Mouse (Mus musculus) heart, embryonic 10.5 days (tissue): Measurements from ENCODE around the gene Tfcp2. TPM values are rescaled to one million over a fixed set of nuclear protein-coding genes. Genes with fewer than 3 reads are reported as not detected.

Experiments used
- DNase-seq: peaks from one replicate; pipeline ENCODE4 v3.0.0-alpha.2; 2017; ENCODE audit warnings: low spot score
- H3K27ac ChIP-seq: fragments of 300-500 bp; sonication (generic); 2 replicates; pipeline ENCODE4 v1.5.1; 2016; ENCODE audit warnings: mild to moderate bottlenecking
- H3K27me3 ChIP-seq: fragments of 300-500 bp; sonication (generic); 2 replicates; pipeline ENCODE4 v1.6.1; 2016; ENCODE audit warnings: mild to moderate bottlenecking; ENCODE audit not compliant: poor library complexity, insufficient read depth, severe bottlenecking
- H3K36me3 ChIP-seq: fragments of 300-500 bp; sonication (generic); 2 replicates; pipeline ENCODE4 v1.6.1; 2016; ENCODE audit warnings: mild to moderate bottlenecking, moderate library complexity
- H3K4me1 ChIP-seq: fragments of 300-500 bp; sonication (generic); 2 replicates; pipeline ENCODE4 v1.6.1; 2016; ENCODE audit warnings: mild to moderate bottlenecking
- H3K4me3 ChIP-seq: fragments of 300-500 bp; sonication (generic); 2 replicates; pipeline ENCODE4 v1.5.1; 2016; ENCODE audit warnings: mild to moderate bottlenecking, moderate library complexity
- H3K9me3 ChIP-seq: fragments of 300-500 bp; sonication (generic); 2 replicates; pipeline ENCODE4 v1.6.1; 2016; ENCODE audit warnings: mild to moderate bottlenecking, moderate library complexity
- WGBS: fragments of 180-500 bp; shearing (Covaris S2); methylation state at CpG from one replicate; pipeline ENCODE4 v1.1.7; 2016; 5-methylcytosine and 5-hydroxymethylcytosine counted together
- polyA plus RNA-seq: library from polyadenylated mRNA; unstranded; fragments of >200 nt; fragmentation: Nextera tagmentation; extraction: Ambion mirVana; gene quantifications from 2 replicates; pipeline ENCODE4 v1.2.1, GENCODE M21; 2016

The Tfcp2 gene
- polyA plus RNA-seq, 1 experiment from 2014 or later: 22.4 TPM

DNA sequence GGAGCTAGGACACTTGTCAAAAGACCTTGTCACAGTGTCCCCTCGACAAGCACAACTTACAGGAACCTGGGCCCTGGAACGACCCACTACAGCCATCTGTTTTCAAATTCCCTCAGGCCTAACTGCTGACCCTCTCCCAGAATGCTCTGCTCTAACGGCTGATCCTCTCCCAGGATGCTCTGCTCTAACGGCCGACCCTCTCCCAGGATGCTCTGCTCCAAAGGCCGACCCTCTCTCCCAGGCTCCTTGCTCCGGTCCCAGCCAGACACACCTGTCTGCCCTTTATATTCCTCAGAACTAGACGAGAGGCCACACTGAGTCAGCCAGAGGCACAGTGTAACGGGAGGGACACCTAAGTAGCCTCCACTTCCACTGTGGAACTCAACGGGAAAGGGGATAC lies 28.3 kb upstream of the Tfcp2 start:
- no peak overlapping the region for H3K27ac ChIP-seq
- H3K36me3 ChIP-seq: 0 out of 2 replicates have a peak, but pooled peaks cover 4% of the 10 kb centered on the region
- no peaks in the 10 kb centered on the region for H3K9me3 ChIP-seq
- no peak overlapping the region for H3K4me3 ChIP-seq
- H3K27me3 ChIP-seq: peaks cover 39% of the 10 kb centered on the region
- no peak for DNase-seq
- H3K4me1 ChIP-seq: no peaks in the 10 kb centered on the region
- WGBS: 87% methylated on average over 10 of the region's 10 CpGs

GRCm38 (mm10) chr15:100577972-100578371 lies 26.2 kb upstream of the Tfcp2 start:
- Histone ChIP-seq H3K27me3 (peaks cover 28% of the 10 kb centered on the region), H3K36me3 (0 out of 2 replicates have a peak, but pooled peaks cover 4% of the 10 kb centered on the region), H3K4me1 (peaks cover 9% of the 10 kb centered on the region), H3K9me3 (no peaks in the 10 kb centered on the region), H3K27ac (no peak overlapping the region), H3K4me3 (no peak overlapping the region)
- 82% methylated on average over 16 of the region's 16 CpGs for WGBS
- no peak for DNase-seq

GRCm38 (mm10) chr15:100576810-100577209 lies 25.0 kb upstream of the Tfcp2 start:
- 0 out of 2 replicates have a peak, but pooled peaks cover 4% of the 10 kb centered on the region for H3K36me3 ChIP-seq
- H3K27me3 ChIP-seq: peaks cover 21% of the 10 kb centered on the region
- H3K27ac ChIP-seq: no peak overlapping the region
- no peak for DNase-seq
- 76% methylated on average over 6 of the region's 6 CpGs for WGBS
- H3K4me1 ChIP-seq: peaks cover 9% of the 10 kb centered on the region
- H3K4me3 ChIP-seq: no peak overlapping the region
- no peaks in the 10 kb centered on the region for H3K9me3 ChIP-seq

GRCm38 (mm10) chr15:100576392-100576791 lies 24.6 kb upstream of the Tfcp2 start:
- Histone ChIP-seq H3K36me3 (0 out of 2 replicates have a peak, but pooled peaks cover 4% of the 10 kb centered on the region), H3K27me3 (peaks cover 21% of the 10 kb centered on the region), H3K27ac (no peak overlapping the region), H3K4me1 (peaks cover 9% of the 10 kb centered on the region), H3K4me3 (no peak overlapping the region), H3K9me3 (no peaks in the 10 kb centered on the region)
- DNase-seq: no peak
- 80% methylated on average over 6 of the region's 6 CpGs for WGBS

- Histone ChIP-seq H3K4me3 (no peak overlapping the region), H3K36me3 (0 out of 2 replicates have a peak, but pooled peaks cover 4% of the 10 kb centered on the region), H3K9me3 (no peaks in the 10 kb centered on the region), H3K27me3 (peaks cover 21% of the 10 kb centered on the region), H3K4me1 (peaks cover 9% of the 10 kb centered on the region), H3K27ac (no peak overlapping the region)
- no peak for DNase-seq
- WGBS: 84% methylated on average over 12 of the region's 12 CpGs
Observed at GRCm38 (mm10) chr15:100575366-100575765, 23.6 kb upstream of the Tfcp2 start.

- no peak overlapping the region for H3K27ac ChIP-seq
- no peak overlapping the region for H3K4me3 ChIP-seq
- 0 out of 2 replicates have a peak, but pooled peaks cover 4% of the 10 kb centered on the region for H3K36me3 ChIP-seq
- DNase-seq: no peak
- H3K4me1 ChIP-seq: peaks cover 9% of the 10 kb centered on the region
- WGBS: 61% methylated on average over 2 of the region's 2 CpGs
- no peaks in the 10 kb centered on the region for H3K9me3 ChIP-seq
- peaks cover 21% of the 10 kb centered on the region for H3K27me3 ChIP-seq
Observed at GRCm38 (mm10) chr15:100574378-100574777, 22.6 kb upstream of the Tfcp2 start.

DNA sequence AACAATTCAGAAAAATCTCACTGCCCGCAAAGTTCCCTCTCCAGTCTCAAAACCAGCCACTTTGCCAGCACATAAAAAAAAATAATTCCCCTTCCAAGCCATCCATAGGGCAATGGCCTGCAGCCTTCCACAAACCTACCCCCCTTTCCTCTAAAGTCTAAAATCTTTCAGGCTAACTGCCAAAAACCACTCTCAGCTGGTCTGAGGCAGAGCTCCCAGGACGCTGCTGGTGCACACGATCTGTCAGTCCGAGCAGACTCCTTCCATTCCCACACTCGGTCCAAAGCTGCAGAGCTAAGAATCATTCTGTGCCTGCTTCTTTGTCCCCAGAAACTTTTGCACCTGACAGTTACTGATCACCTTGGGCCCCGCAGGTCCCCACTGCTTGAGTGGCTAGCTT lies 22.1 kb upstream of the Tfcp2 start:
- Histone ChIP-seq H3K27ac (peak overlapping the region; percentile 53; the same call in 1 of the 2 replicates), H3K9me3 (no peaks in the 10 kb centered on the region), H3K27me3 (peaks cover 21% of the 10 kb centered on the region), H3K4me1 (peaks cover 9% of the 10 kb centered on the region), H3K4me3 (no peak overlapping the region), H3K36me3 (0 out of 2 replicates have a peak, but pooled peaks cover 4% of the 10 kb centered on the region)
- no peak for DNase-seq
- WGBS: 57% methylated on average over 6 of the region's 6 CpGs

DNA sequence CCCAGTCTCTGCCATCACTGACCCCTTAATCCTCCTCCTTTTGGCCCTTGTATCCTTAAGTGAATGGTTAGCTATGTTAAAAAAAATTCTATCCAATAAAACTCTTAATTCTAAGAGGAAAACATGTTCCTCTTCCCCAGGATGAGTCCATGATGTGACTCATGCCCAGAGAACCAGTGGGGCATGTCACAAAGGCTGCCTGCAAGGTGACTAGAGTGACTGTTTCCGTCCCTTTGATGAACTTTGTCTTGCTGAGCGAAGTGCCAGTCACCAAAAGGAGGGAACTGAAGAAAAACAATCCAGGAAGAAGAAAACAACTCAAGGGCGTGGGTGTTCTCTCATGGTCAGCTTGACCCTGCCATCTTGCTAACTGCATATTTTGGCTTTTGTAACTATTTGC lies 17.4 kb upstream of the Tfcp2 start:
- DNase-seq: no peak
- Histone ChIP-seq H3K27ac (no peak overlapping the region), H3K27me3 (no peaks in the 10 kb centered on the region), H3K4me3 (no peak overlapping the region), H3K4me1 (peaks cover 9% of the 10 kb centered on the region), H3K36me3 (no peaks in the 10 kb centered on the region), H3K9me3 (no peaks in the 10 kb centered on the region)
- WGBS: 47% methylated on average over 3 of the region's 3 CpGs

DNA sequence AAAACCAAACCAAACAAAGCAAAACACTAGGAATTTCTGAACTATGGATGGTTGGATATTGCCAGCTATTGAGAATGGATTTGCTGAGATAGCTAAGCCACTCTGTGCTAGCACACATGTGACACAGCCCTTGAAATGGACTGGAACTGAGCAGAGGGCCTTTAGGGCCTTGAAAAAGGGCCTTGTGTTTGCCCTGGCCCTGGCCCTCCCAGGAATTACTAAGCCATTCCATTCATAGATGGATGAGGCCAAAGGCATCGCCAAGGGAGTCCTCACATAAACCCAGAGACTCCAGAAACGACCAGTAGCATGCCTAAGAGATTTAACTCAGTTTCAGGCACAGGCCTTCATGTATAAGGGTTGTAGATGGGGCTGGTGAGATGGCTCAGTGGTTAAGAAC lies 14.7 kb upstream of the Tfcp2 start:
- Histone ChIP-seq H3K9me3 (no peaks in the 10 kb centered on the region), H3K27me3 (no peaks in the 10 kb centered on the region), H3K27ac (no peak overlapping the region), H3K4me3 (no peak overlapping the region), H3K36me3 (no peaks in the 10 kb centered on the region), H3K4me1 (no peaks in the 10 kb centered on the region)
- no peak for DNase-seq
- WGBS: 60% methylated on average over 2 of the region's 2 CpGs

DNA sequence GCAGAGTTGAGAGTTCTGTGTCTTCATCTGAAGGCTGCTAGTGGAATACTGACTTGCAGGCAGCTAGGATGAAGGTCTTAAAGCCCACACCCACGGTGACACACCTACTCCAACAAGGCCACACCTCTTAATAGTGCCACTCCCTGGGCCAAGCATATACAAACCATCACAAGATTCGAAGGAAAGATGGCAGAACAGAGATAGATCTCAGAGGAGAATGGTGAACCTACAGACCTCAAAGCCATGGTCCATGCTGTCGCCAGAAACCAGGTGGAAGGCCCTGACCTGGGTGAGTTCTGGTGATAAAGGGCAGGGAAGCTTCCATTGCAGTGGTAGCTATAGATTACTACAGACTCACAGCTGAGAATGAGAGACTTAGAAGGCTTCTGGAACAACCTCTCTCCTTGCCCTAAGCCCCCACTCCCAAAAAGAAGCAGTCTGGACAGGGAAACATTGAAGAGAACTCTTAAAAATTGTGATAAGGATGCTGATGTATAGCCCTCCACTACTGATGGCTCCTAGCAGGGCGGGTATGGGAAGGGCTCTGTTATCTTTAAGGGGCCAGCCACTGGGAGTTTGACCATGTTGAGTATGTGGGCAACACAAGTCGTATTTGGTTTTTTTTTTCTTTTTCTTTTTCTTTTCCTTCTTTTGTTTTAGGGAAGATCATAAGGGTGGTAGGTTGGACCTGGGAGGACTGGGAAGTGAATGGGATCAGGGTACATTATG lies 6.1 kb upstream of the Tfcp2 start:
- no peaks in the 10 kb centered on the region for H3K4me1 ChIP-seq
- H3K4me3 ChIP-seq: no peak overlapping the region
- no peaks in the 10 kb centered on the region for H3K9me3 ChIP-seq
- DNase-seq: no peak
- H3K36me3 ChIP-seq: no peaks in the 10 kb centered on the region
- WGBS: 72% methylated on average over 5 of the region's 5 CpGs
- no peak overlapping the region for H3K27ac ChIP-seq
- H3K27me3 ChIP-seq: no peaks in the 10 kb centered on the region

- no peak overlapping the region for H3K4me3 ChIP-seq
- no peak overlapping the region for H3K27ac ChIP-seq
- H3K27me3 ChIP-seq: no peaks in the 10 kb centered on the region
- H3K9me3 ChIP-seq: no peaks in the 10 kb centered on the region
- DNase-seq: no peak
- peaks cover 6% of the 10 kb centered on the region; the same call in 1 of the 2 replicates for H3K4me1 ChIP-seq
- no peaks in the 10 kb centered on the region for H3K36me3 ChIP-seq
- 70% methylated on average over 9 of the region's 9 CpGs for WGBS
Observed at GRCm38 (mm10) chr15:100556378-100556777, 4.6 kb upstream of the Tfcp2 start.

DNA sequence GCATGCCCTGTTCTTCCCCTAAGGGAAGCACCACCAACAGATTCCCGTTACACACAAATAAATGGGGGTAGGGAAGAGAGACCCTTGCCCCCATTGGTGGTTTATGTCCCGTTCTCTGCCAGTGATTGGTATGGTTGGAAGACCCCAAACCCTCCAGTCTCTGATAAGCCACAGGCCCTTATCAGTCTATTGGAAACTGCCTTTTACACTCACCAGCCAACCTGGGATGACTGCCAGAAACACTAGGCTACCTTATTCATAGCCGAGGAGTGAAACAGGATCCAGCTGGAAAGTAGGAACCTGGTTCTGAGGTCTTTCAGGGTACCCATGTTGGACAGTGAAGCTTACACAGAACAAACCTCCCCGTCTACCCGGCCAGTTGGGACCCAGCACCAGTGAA lies 4.2 kb upstream of the Tfcp2 start:
- no peaks in the 10 kb centered on the region for H3K9me3 ChIP-seq
- no peak overlapping the region for H3K27ac ChIP-seq
- no peaks in the 10 kb centered on the region for H3K36me3 ChIP-seq
- no peaks in the 10 kb centered on the region for H3K27me3 ChIP-seq
- peaks cover 7% of the 10 kb centered on the region for H3K4me1 ChIP-seq
- H3K4me3 ChIP-seq: no peak overlapping the region
- DNase-seq: no peak
- 75% methylated on average over 5 of the region's 5 CpGs for WGBS

DNA sequence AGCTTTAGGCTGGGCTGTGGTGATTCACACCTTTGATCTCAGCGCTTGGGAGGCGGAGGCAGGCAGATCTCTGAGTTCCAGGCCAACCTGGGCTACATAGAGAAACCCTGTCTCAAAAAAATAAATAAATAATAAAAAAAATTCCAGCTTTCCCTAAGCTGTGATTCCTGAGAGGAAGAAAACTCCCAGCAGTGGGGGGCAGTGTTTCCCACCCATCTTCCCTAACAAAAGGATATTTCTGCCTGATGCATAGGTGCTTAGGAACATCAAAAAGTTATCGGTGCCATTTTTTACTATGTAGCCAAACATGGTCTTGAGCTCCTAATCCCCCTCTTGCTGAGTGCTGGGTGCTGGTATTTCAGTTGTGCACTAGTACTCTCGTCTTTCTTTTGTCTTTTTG lies 1.5 kb downstream of the Tfcp2 start:
- WGBS: 95% methylated on average over 4 of the region's 4 CpGs
- H3K27ac ChIP-seq: no peak overlapping the region
- no peaks in the 10 kb centered on the region for H3K9me3 ChIP-seq

More for the DNA sequence above, 1.5 kb downstream of the Tfcp2 start:
- Histone ChIP-seq H3K4me1 (peaks cover 19% of the 10 kb centered on the region), H3K36me3 (peaks cover 30% of the 10 kb centered on the region), H3K27me3 (no peaks in the 10 kb centered on the region), H3K4me3 (0 out of 2 replicates have a peak overlapping the region, but pooled peaks have one; percentile 75)
- DNase-seq: no peak
